Mouse (Mus musculus) small intestine, adult 2 months (tissue): Measurements from ENCODE around the gene Mum1.

Experiments
- CTCF ChIP-seq: fragments of 200-500 bp; IDR thresholded peaks from 2 replicates; pipeline ENCODE4 v1.5.1; 2012; ENCODE audit warnings: low read depth, mild to moderate bottlenecking, control low read depth, inconsistent platforms, low read length, moderate library complexity, mixed read lengths; ENCODE audit not compliant: insufficient replicate concordance, insufficient read length; ENCODE audit errors: extremely low read depth
- POLR2A ChIP-seq: fragments of 200-500 bp; IDR thresholded peaks from 2 replicates; pipeline ENCODE4 v1.6.1; 2012; ENCODE audit warnings: low read depth, mild to moderate bottlenecking, control low read depth, inconsistent platforms, low read length, moderate library complexity

- TF ChIP-seq CTCF: no peak
- TF ChIP-seq POLR2A: no peak
Observed at GRCm38 (mm10) chr10:80193976-80194375, 32.3 kb upstream of the Mum1 start.
